Mouse (Mus musculus): ENCODE results near the gene Lekr1. TPM values are rescaled to one million over a fixed set of nuclear protein-coding genes. Genes with fewer than 3 reads are reported as not detected.

The Lekr1 gene
- total RNA-seq, 2 experiments from 2014 or later: 6.7 to 8.1 TPM

DNA sequence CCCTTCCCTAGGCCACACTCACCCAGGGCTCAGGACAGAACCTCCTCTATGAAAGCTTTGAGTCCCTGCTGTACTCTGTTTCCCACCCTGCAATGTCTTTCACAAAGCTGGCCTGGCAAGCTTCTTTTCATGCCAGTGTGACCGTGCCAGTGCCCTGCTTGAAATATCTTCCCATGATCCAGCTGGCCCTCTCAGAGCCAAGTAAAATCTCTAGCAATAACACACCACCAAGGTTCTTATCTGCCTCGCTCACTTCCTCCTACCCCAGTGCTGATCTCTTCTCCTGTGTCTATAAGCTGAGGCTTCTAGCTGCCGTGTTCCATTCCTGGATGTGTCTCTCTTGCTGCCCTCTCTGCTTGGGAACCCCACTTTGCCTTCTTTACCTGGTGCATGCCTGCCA is 162.0 kb downstream of the Lekr1 start:
- DNase-seq (ENCODE audit: low spot score in 2 of 2): peak in 1 of 2 experiments; percentile 31

DNA sequence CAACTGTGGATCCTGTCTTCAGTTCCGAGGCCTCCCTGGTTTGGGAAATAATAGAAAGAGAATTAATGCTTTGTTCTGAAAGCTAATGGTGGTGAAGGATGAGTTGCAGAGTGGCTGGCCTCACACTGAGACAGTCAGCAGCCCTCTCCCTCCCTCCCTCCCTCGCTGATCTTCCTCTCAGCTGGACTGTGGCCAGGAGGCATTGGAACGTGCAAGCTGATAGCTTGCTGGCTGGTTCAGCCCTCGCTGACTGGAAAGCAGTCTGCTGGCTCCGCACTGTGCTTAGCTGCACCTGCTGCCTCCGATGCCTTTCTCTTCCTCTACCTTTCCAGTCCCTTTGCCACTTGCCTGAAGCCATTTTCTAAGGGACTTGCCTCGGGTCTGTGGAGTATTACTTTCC is 163.2 kb downstream of the Lekr1 start:
- peak; percentile 19 to 48 for DNase-seq (ENCODE audit: low spot score in 2 of 2)

DNA sequence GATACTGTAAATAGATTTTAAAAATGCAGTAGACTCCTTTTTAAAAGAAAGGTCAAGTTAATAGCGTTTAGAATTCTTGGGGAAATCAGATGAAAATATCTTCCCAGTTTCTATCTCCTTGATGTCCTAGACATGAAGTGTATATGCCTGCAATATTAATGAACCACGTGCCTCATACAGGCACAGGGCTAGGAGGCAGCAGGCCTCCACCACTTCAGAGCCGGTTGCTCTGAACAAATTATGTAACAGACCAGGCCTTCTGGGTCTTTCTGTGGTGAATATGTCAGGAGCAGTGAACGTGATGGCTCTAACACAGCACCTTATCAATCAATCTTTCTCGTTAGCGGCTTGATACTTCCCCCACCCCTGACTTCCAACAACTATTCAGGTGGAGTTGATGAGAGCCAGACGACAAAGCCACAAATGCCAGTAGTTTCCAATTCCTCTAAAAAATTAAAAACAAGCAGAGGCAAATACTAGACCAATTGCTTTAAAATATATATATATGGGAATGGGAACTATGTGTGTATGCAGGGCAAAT is 164.0 kb downstream of the Lekr1 start:
- no peak for DNase-seq (ENCODE audit: low spot score in 2 of 2)

DNA sequence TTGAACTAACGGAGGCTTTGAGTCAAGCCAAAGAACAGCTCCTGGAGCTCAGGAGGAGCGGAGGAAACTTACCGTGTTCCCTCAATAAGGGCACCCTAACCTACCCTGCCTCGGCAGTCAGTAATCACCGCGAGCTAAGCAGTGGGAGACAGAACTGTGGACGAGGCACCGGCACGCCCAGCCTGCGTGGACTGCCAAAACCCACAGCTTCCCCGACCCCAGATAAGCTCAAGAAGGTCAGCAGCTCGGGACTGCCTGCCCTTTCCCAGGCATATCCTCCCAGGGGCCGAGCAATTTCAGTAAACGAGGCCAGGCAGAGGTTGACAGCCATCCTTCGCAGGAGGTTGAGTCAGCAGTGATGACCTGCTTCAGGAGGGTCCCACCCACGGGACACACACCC is 164.8 kb downstream of the Lekr1 start:
- DNase-seq (ENCODE audit: low spot score in 2 of 2): no peak

DNA sequence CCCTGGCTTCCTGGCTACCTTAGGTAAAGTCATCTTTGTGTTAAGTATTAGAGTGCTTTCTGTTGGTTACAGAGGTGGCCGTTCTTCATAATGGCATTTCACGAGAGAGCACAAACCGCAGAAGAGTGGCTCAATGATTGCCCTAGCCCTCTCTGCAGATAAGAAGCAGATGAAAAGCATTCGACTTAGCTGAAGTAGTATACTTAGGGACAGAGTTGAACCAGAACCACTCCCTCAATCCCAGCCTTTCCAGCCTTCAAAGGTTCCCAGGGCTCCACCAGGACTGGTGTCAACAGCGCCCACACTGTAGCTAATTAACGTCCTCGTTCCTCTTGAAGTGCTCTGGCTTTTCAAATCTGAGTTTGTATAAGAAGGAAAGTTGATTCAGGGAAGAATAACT is 166.4 kb downstream of the Lekr1 start:
- no peak for DNase-seq (ENCODE audit: low spot score in 2 of 2)

DNA sequence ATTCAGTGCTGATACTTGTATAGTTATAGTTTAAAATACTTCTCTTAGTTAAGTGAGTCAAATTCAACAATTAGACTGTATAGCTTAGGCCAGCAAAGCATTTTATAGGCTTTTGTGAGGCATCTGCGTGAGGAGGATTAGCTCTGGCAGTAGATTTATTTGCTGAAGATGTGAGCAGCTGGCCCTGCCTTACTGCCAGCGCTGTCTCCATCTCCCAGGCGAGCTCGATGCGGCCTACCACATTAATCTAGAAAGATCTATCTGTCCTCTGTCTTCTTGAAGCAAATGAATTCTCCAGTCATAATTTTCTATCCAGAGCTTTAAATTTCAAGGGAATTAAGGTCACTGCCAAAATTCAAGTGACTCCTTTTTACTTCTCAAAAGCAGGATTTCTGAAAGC is 170.4 kb downstream of the Lekr1 start:
- DNase-seq (ENCODE audit: low spot score in 2 of 2): no peak

DNA sequence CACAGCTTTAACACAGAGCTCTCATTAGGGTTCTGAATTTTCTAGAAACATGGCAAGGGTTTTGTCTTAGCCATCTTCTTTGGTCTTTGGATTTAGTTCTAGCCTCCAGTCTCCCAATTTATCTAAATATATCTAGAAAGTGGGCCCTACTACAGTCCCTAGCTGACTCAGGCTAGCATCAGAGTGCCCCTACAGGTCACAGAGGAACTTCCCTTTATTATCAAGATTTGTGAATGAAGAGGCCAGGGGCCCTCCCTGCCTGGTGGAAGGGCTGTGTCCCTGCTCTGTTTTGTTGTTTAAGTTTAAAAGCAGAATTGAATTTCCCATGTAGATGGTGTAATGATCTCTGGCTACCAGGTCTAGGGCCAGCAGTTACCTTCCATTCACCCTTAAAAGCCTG is 173.6 kb downstream of the Lekr1 start:
- DNase-seq (ENCODE audit: low spot score in 2 of 2): no peak

DNA sequence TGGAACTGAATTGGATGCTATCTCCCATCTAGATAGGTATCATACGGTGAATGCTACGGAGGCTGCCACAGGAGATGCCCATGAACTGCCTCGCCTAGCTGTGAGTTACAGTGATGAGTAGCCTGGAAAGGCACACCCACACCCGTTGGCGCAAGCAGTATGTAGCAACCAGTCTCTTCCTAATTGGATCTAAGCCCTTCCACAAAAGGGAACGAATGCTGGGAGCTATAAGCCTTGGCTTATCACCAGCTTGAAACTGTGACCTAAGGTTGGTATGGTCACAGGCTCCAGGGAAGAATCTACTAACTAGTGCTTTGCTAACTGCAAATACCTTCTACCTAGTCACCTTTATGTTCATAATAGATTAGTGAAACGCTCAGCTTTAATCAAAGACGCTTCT is 175.1 kb downstream of the Lekr1 start:
- no peak for DNase-seq (ENCODE audit: low spot score in 2 of 2)

DNA sequence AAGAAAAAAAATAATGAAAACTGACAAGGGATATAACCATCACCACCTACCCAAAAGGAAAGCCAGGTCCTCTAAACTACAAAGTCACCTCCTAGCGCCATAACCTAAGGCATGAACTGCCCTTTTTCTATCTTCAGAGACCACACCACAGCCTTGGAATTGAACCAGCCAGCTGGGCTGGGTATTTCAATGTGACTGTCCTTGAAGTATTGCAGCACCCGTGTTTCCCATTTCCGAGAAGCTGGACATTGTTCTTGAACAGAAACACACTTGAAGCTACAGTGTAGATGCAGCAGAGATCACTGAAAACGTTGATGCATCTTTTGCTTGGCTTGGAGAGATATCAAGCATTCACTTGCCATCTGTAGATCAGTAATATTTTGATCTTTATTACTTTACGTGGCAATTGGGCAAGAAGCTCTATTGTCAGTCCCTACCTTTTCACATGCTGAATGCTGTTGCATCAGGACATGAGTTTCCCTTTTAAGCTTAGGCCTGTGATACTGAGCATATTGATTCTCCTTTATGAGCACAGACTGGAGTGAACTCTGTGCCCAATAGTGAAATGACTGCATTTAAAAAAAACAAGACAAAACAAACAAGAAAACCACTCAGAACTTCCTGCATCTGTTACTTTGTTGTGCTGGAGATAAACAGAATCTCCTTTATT is 176.6 kb downstream of the Lekr1 start:
- no peak for DNase-seq (ENCODE audit: low spot score in 2 of 2)

DNA sequence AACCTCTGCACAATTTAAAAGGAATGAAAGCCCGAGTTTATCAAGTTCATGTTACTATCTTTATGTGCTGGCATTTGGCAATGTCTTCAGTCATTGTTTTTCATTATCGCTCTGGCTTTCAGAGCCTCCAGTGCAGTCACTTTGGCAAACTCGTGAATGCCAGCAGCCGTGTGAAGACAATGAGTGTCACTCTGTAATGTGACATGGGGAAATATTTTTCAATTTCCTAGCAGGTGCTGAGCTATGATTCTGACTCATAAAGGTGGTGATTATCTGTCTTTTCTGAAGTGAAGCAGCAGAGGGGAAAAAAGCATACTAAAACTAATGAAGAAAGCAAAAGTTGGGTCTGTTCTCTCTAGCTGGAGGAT is 177.1 kb downstream of the Lekr1 start:
- DNase-seq (ENCODE audit: low spot score in 2 of 2): no peak

DNA sequence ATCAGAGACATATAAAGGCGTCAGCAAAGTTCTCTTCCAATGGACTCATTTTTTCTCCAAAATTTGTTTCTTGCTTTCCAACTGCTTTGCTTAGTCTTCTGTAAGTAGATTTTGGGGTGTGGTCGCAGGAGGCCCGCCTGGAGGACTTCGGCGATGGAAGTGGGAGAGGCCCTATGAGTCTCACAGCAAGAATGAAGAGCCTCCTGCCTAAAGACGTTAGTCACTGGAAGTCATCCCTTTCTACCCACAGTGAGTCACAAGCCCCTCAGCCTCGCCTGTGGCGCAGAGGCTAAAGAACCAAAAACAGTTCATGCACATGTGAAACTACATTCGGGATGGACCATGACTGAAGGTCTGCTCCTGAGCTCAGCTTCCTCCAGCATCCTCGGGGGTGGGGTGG is 178.3 kb downstream of the Lekr1 start:
- DNase-seq (ENCODE audit: low spot score in 2 of 2): no peak

DNA sequence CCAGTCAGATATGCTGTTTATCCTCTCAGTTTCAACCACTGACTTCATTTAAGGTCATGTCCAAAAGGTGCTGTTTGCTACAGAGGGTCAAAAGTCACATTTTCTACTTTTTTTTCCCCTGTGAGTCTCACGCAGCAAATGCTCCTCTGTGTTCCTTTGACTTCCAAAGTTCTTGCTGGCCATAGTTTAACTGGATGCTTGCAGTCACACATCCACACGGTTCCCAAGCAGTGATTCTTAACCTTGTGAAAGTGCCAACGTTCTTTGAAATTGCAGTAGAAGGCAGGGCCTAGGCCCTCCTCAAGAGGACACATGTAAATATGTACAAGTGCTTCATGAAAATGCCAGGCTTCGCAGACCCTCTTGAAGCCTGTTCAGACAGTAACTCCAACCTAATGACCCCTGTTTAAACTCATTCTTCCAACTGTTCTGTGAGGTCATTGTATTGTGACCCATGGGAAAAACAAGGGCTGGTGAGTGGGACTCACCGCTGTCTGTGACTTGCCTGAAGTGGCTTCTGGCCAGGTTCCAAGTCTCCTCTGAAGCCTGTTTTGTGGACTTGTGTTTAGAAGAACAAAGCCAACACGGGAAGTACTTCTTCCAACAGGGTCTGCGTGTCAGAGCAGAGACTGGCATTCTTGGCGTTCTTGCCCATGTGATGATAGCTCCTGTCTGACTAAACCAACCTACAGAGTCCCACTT is 179.0 kb downstream of the Lekr1 start:
- DNase-seq (ENCODE audit: low spot score in 2 of 2): no peak

DNA sequence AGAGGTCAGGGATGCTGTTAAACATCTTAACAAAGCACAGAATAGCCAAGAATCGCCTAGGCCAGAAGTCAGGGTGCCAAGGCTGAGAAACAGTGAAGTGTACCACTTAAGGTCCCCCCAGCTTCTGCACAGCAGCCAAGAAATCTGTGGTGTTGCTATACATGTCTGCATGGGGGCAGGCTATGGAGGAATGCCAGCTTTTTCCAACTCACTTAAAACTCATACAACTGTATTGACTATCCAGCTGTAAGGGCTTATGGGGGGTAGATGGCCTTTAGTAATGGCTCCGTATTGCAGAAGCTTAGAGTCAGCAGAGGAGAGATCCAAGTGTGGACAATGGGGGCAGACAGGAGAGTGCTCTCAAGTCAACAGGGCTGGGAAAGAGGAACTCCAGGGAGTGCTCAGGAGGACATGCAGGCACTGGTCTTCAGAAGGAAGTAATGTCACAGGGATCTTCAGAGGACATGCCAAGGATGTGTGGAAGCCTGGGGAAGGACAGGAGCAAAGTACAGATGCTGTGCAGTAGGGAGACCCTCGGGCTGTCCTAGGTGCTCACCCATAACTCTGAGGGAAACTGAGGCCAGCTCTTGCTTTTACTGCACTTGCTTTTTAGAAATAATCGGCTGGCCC is 181.2 kb downstream of the Lekr1 start:
- no peak for DNase-seq (ENCODE audit: low spot score in 2 of 2)

DNA sequence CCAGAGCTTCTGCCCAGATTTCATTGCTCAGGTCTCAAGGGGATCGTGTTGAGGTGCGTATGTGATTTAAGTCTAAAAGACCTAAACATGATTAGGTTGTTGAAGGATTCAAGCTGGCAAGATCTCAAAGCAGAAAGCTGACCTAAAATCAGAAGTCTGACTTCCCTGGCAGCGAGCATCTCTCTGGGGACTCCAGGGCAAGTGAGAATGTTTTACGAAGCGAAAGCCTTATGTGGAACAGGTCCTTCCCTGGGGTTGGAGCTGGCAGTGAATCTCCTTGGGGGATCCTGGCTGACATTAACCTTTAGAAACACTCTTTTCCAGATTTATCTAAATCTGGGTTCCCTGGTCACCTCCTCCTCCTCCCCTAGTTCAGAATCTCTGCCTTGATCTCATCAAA is 187.7 kb downstream of the Lekr1 start:
- no peak for DNase-seq (ENCODE audit: low spot score in 2 of 2)

DNA sequence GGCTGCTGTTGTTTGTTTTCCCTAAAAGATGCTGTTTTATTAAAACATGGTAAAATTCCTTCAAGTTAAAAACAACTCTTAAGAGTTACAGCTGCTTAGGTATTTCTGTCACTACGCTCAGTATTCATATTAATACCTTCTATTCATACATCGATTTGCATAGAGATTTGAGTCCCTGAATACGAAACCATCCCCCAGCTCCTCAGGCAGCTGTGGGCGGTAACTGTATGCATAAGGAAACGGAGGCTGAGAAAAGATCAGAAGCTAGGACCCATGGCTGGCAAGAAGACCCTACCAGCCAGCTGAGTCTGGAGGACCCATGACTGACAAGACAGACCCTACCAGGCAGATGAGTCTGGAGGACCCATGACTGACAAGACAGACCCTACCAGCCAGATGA is 189.5 kb downstream of the Lekr1 start:
- DNase-seq (ENCODE audit: low spot score in 2 of 2): no peak

DNA sequence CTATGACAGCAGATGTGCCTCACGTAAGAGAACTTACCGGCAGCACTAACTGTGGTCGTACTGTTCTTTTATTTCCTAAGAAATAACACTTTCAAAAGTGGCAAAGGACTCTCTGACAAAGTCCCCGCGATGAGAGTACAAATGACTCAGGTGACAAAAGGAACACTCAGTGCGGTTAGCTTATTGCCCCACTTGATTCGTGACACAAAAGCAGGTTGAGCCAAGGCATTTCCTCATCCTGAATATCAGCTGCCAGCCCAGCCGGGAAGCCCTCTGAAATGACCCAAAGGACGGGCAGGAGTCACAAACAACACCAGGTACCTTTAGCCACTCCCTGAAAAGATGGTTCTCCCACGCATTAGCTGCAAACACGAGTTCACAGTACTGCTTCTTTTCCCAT is 192.1 kb downstream of the Lekr1 start:
- no peak for DNase-seq (ENCODE audit: low spot score in 2 of 2)

DNA sequence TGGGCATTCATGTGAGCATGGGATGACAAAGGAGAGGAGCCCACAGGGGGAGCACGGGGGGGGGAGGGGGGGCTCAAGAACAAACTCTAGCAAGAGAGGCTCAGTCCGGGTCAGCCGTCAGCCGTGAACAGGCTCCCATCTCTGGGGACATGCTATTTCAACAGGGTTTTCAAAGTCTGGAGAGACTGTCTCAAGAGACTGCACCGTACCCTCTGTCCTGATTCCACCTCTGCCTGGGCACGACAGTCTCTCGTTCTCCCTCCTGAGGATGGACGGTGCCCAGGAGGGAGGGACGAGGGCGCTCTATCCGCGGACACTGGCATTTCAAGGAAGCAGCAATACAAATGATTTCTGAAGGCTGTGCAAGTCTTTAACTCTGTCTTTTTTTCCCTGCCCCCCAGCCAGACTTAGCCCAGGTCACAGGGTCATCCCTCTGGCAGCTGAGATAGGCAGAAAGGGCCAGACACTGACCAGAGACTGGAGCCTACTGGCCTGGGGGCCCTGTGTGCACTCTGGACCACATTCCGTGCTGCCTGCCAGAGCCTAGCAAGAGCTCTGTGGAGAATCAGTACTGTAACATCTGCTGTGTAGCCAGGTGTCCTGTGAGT is 192.8 kb downstream of the Lekr1 start:
- DNase-seq (ENCODE audit: low spot score in 2 of 2): no peak

DNA sequence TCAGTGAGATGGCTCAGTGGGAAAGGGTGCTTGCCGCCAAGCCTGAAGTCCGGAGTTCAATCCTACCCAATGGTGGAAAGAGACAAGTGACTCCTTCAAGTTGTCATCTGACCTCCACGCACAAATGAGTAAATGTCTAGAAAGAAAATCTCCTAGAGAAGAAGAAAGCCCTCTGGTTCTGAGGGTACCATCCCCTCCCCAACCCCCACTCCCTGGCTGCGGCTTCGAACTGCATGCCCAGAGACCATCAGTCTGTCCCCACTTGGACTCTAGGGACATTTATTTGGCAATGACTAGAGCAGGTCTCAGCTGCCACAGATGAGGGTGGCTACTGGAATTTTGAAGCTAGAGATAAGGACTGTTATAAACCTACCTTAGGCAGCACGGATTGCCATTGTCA is 193.7 kb downstream of the Lekr1 start:
- no peak for DNase-seq (ENCODE audit: low spot score in 2 of 2)

DNA sequence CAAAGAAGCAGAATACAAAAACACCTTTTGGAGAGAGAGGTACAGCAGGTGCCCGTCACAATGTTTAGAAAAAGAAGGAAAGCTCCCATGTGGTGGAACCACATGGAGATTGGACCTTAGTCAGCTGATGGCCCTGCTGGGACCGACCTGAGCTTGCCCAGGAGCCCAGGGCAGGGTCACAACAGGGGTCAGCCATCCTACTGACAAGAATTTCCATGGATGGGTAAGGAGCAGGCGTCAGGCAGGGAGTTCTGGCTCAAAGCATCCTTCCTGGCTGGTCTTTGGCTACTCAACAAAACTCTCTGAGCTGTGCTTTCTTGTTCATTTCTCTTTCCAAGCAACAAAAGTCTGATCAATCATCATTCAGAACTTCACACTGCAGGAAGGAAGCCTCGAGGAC is 194.9 kb downstream of the Lekr1 start:
- no peak for DNase-seq (ENCODE audit: low spot score in 2 of 2)

DNA sequence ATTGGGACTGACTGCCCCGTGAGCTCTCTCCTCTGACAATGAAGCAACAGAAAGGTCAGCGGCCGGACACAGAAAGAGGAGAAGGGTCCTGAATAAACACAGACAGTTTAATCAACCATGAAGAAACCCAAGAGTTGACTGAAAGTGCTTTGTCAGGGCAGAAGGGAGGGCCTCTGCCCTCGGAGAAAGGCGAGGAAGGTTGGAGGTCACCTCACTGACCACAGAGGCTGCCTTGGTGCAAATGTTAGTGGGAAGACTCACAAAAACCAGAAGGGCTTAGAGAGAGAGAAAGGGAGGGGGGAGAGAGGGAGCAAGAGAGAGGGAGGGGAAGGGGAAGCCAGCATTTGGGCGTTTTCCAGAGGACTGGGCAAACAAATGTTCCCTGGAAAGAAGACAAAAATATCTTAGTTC is 195.4 kb downstream of the Lekr1 start:
- no peak for DNase-seq (ENCODE audit: low spot score in 2 of 2)

DNA sequence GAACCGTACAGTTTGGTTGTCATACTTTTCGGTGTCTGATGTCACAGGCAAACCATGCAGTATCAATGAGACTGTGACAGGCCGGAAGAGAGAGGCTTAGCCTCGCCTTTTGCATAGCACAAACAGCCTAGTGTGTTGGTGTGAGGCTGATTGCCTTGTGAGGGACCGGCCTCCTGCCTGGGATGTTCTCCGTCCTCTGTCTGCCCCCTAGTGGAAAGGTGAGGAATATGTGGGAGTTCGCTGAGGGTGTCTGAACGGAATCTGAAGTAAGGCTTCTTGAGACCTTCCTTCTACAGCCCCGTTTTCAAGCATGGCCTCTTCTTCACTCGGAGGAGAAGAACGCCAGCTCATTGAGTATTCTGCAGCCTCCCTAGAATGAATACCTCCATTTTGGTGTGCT is 197.3 kb downstream of the Lekr1 start:
- peak; percentile 88 to 92 for DNase-seq (ENCODE audit: low spot score in 2 of 2)

DNA sequence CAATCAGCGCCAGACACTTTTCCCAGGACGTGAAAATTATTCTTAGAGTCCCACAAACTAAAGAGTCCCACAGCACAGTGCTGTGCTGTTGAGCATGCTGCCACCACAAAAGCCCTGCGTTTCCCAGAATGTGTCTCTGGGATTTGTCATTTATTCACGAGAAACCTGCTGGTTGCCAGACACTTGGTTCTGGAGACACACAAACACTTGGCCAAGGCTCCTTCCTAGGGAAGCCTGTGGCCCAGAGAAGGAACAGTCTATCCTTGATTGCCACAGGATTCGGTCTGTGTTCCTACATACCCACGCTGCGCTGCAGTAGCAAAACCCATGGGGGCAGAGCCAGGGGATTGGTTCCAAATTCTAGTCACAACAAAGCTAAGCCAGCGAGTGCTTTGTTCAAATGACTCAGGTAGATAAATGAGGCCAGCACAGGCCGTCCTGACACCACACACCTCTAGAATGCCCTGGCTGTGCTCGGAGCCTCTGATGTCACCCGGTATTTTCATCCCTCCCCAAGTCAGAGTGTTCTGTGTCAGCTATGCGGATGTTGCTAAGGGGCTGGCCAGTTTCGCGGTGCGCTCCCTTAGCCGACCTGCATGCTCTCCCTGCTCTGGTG is 197.8 kb downstream of the Lekr1 start:
- peak; percentile 46 to 55 for DNase-seq (ENCODE audit: low spot score in 2 of 2)
